Mouse (Mus musculus) CH12.LX (cell line): Measurements from ENCODE around the gene Mmd.

Experiments
- CTCF ChIP-seq, 2 experiments: IDR thresholded peaks in 1 of 2; conservative IDR thresholded peaks in 1 of 2; 2 replicates each; pipeline ENCODE4 v1.5.1; 2011 to 2012; ENCODE audit warnings: low read depth in 2 of 2, low read length in 2 of 2, improper control_type of control experiment in 1 of 2, inconsistent platforms in 1 of 2, mild to moderate bottlenecking in 1 of 2, moderate library complexity in 1 of 2
- MAX ChIP-seq: IDR thresholded peaks from 2 replicates; pipeline ENCODE4 v1.6.1; 2011; ENCODE audit warnings: low read length, improper control_type of control experiment

DNA sequence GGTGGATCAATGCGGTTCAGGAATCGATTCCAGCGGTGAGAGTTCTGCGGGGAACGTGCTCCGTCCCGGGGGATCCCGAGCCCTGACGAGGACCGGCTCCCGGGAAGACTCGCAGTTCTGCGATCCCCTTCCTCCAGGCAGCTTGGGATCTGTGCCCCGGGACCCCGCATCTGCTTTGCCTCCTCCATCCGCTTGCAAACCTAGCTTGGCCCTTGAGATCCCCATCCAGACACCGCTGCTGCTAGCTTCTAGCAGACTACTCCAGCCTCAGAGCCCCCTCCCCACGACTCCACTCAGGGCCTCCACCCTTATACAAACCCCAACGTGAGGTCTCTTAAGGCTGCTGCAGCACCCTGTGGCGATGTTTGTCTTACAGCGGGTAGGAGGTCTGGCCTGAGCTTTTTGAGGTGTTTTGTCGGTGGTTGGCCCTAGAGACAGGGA lies 465 bp downstream of the Mmd start:
- TF ChIP-seq CTCF (conservative IDR thresholded peaks at IDR 0.05 in 1 of 2, IDR thresholded peaks at IDR 0.05 in 1 of 2; ENCODE audit: low read depth in 2 of 2, low read length in 2 of 2) (no peak), MAX (no peak)
